Mouse (Mus musculus) ES-E14 (cell line): Measurements from ENCODE around the gene Rab39. TPM values are rescaled to one million over a fixed set of nuclear protein-coding genes. Genes with fewer than 3 reads are reported as not detected.
A peak's percentile ranks its signal among the peaks of the same experiment; 100 is the strongest.

Source experiments
- DNase-seq: peaks from one replicate; pipeline ENCODE4 v3.0.0-alpha.2; 2013; ENCODE audit warnings: low read depth, low spot score
- H3K27ac ChIP-seq: 2 replicates; pipeline ENCODE4 v1.5.1; 2012; ENCODE audit warnings: low read depth, mild to moderate bottlenecking, low read length, moderate library complexity, mixed read lengths; ENCODE audit not compliant: poor library complexity, insufficient read depth, severe bottlenecking
- H3K36me3 ChIP-seq: 2 replicates; pipeline ENCODE4 v1.6.1; 2012; ENCODE audit warnings: mild to moderate bottlenecking, low read length, moderate library complexity, mixed read lengths; ENCODE audit not compliant: control insufficient read depth, poor library complexity, insufficient read depth, severe bottlenecking
- H3K4me1 ChIP-seq, 2 experiments: fragments of 150-350 bp in 1 of 2; sonication (generic) in 1 of 2; 2 replicates each; pipeline ENCODE4 v1.6.1; 2012; ENCODE audit warnings: low read length in 2 of 2, mild to moderate bottlenecking in 1 of 2, mixed read lengths in 1 of 2; ENCODE audit not compliant: control insufficient read depth in 2 of 2, insufficient read depth in 2 of 2, poor library complexity in 1 of 2
- H3K4me3 ChIP-seq, 2 experiments: fragments of 150-350 bp in 1 of 2; sonication (generic) in 1 of 2; 2 replicates each; pipeline ENCODE4 v1.5.1; 2012; ENCODE audit warnings: low read length in 2 of 2, low read depth in 1 of 2, mild to moderate bottlenecking in 1 of 2, mixed read lengths in 1 of 2; ENCODE audit not compliant: insufficient read depth in 1 of 2, poor library complexity in 1 of 2, severe bottlenecking in 1 of 2
- H3K9ac ChIP-seq: 2 replicates; pipeline ENCODE4 v1.6.1; 2012; ENCODE audit warnings: low read depth, mild to moderate bottlenecking, low read length, mixed read lengths; ENCODE audit not compliant: poor library complexity, insufficient read depth, severe bottlenecking
- H3K9me3 ChIP-seq: fragments of 150-350 bp; sonication (generic); 2 replicates; pipeline ENCODE4 v1.6.1; 2012; ENCODE audit warnings: low read depth, mild to moderate bottlenecking, low read length; ENCODE audit not compliant: control insufficient read depth, insufficient read depth
- CHD2 ChIP-seq: IDR thresholded peaks from 2 replicates; pipeline ENCODE4 v1.6.1; 2014; ENCODE audit warnings: mild to moderate bottlenecking, low read depth, low read length, inconsistent platforms
- HCFC1 ChIP-seq: IDR thresholded peaks from 2 replicates; pipeline ENCODE4 v1.6.1; 2012; ENCODE audit warnings: low read length, inconsistent platforms, borderline replicate concordance; ENCODE audit not compliant: insufficient read depth
- MAFK ChIP-seq: IDR thresholded peaks from 2 replicates; pipeline ENCODE4 v1.6.1; 2014; ENCODE audit warnings: mild to moderate bottlenecking, low read depth, low read length, inconsistent platforms; ENCODE audit not compliant: insufficient read depth
- ZC3H11A ChIP-seq: IDR thresholded peaks from 2 replicates; pipeline ENCODE4 v1.6.1; 2012; ENCODE audit warnings: low read depth, mild to moderate bottlenecking, inconsistent platforms, low read length, borderline replicate concordance
- ZNF384 ChIP-seq: IDR thresholded peaks from 2 replicates; pipeline ENCODE4 v1.6.1; 2012; ENCODE audit warnings: low read depth, low read length, inconsistent platforms
- in situ Hi-C, 2 experiments: fragments of 600-800 bp; cut with MboI; formaldehyde crosslinking; loops; one replicate each; pipeline ENCODE4 v1.15.1; 2025; ENCODE audit warnings: low sequenced_read_pairs in 2 of 2, inconsistent platforms in 1 of 2; ENCODE audit not compliant: unreplicated experiment in 2 of 2
- total RNA-seq: library from RNA; depleted of rRNA; stranded (reverse); fragments of 300-350 nt; gene quantifications from 2 replicates; pipeline ENCODE4 v1.2.3, GENCODE M21; 2012

Rab39 gene
- total RNA-seq, 1 experiment = 1.1 TPM

DNA sequence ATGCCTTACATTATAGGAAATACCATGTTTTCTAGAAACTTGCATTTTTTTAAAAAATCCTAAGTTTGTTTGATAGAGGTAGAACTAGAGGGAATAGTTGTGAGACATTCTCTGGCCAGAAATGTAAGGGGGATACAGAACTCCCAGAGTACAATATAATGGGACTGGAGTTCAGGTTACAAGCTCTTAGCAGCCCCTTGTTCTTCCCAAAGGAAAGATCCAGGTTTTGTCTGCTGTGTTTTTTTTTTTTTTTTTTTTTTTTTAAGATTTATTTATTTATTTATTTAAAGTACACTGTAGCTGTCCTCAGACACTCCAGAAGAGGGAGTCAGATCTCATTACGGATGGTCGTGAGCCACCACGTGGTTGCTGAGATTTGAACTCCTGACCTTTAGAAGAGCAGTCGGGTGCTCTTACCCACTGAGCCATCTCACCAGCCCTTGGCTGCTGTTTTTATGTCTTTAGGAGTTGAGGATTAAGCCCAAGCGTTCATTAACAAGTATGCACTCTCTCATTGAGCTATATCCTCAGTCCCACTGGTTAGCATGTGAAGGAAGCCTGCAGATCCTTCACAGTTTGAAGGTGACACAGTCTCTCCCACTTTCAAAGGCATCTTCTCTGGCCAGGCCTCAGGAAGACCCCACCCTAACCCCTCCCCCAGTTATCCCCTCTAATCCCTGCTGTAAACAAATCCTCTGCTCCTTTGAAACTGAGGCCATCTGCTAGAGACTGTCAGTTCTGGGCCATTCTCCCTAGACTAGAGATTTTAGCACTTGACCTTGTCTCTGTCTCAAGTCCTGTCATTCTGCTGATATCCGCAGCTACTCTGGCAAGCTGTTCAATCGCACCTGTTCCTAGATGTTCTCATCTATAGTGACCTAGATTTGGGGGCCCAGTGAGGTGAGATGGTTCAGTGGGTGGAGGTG, 14.0 kb downstream of the Rab39 start:
- H3K9me3 ChIP-seq = no peaks in the 10 kb centered on the region
- no peak for DNase-seq
- peak; percentile 91 for TF ChIP-seq ZNF384
- TF ChIP-seq HCFC1 = no peak
- no peak overlapping the region; a peak in 1 of 4 replicates for H3K4me3 ChIP-seq
- H3K4me1 ChIP-seq = peaks cover 6 to 8% of the 10 kb centered on the region in 2 experiments
- H3K36me3 ChIP-seq = no peaks in the 10 kb centered on the region
- H3K9ac ChIP-seq = no peak overlapping the region
- H3K27ac ChIP-seq = no peak overlapping the region
- in situ Hi-C loops = no loop called here

GRCm38 (mm10) chr9:53680851-53681250, 25.2 kb downstream of the Rab39 start:
- peak; percentile 56 for DNase-seq
- TF ChIP-seq ZNF384 (no peak), CHD2 (no peak), MAFK (no peak), ZC3H11A (no peak), HCFC1 (no peak)
- Histone ChIP-seq H3K4me3 (no peak overlapping the region), H3K36me3 (no peaks in the 10 kb centered on the region), H3K9me3 (no peaks in the 10 kb centered on the region), H3K9ac (no peak overlapping the region), H3K4me1 (no peaks in the 10 kb centered on the region; a peak in 1 of 4 replicates), H3K27ac (no peak overlapping the region; the same call in 1 of the 2 replicates)
- in situ Hi-C loops = no loop called here

DNA sequence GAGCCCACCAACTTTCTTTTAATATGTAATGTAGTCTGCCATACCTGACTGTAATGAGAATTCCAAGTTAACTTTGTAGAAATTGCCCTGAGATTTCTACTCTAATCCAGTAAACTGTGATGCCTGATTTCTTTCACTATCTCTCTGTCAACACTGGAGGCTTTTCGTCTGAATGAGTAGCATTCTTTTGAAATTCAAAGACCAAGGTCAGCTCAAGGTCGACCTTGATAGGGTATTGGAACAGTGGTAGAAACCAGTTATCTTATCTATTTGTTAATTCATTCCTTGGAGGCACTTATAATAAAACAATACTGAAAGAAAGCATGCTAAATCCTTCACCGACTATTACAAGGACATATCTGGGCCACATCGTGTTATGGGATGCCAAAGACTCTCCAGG, 29.1 kb downstream of the Rab39 start:
- TF ChIP-seq ZNF384 = no peak
- no peak for TF ChIP-seq MAFK
- H3K9me3 ChIP-seq = no peaks in the 10 kb centered on the region
- no peak overlapping the region for H3K4me3 ChIP-seq
- H3K9ac ChIP-seq = no peak overlapping the region
- no peaks in the 10 kb centered on the region for H3K36me3 ChIP-seq
- in situ Hi-C loops = no loop called here
- H3K27ac ChIP-seq = no peak overlapping the region
- H3K4me1 ChIP-seq = peaks cover 0 to 2% of the 10 kb centered on the region in 2 experiments; a peak in 3 of 4 replicates
- DNase-seq = no peak

- Histone ChIP-seq H3K9me3 (no peaks in the 10 kb centered on the region), H3K4me3 (no peak overlapping the region), H3K27ac (no peak overlapping the region), H3K4me1 (peaks cover 2 to 4% of the 10 kb centered on the region in 2 experiments; a peak in 3 of 4 replicates), H3K9ac (no peak overlapping the region), H3K36me3 (no peaks in the 10 kb centered on the region)
- in situ Hi-C loops = no loop called here
- DNase-seq = peak; percentile 91
- TF ChIP-seq ZC3H11A = peak; percentile 22; the same call in 1 of the 2 replicates
- TF ChIP-seq HCFC1 = no peak
- TF ChIP-seq CHD2 = no peak
These were observed 32.5 kb downstream of the Rab39 start for GRCm38 (mm10) chr9:53673571-53673970.

GRCm38 (mm10) chr9:53669680-53670219, 36.3 kb downstream of the Rab39 start, which contains the start of gene Cul5:
Gene Cul5, minus strand, starts transcription at chr9:53670014.
- TF ChIP-seq ZC3H11A (no peak), CHD2 (0 out of 2 replicates have a peak, but pooled peaks have one; percentile 44)
- H3K27ac ChIP-seq = no peak within 1 kb of the TSS
- H3K36me3 ChIP-seq = no peaks in the 10 kb centered on the region
- peaks cover 2 to 6% of the 10 kb centered on the region in 2 experiments; a peak in 3 of 4 replicates for H3K4me1 ChIP-seq
- H3K4me3 ChIP-seq = peak within 1 kb of the TSS; percentile 44 to 57
- DNase-seq = peak; percentile 88
- H3K9me3 ChIP-seq = no peaks in the 10 kb centered on the region
- in situ Hi-C loops = no loop called here
- peak within 1 kb of the TSS; percentile 55; the same call in 1 of the 2 replicates for H3K9ac ChIP-seq
